Mouse (Mus musculus): ENCODE measurements around the gene Gm11939.

GRCm38 (mm10) chr11:99556753-99557152 is 2.5 kb downstream of the Gm11939 start, which contains the start of gene Krtap3-2:
- TF ChIP-seq CTCF (IDR thresholded peaks at IDR 0.05; ENCODE audit: extremely low read depth, insufficient read depth, insufficient read length, insufficient replicate concordance) (no peak), POLR2A (IDR thresholded peaks at IDR 0.05; ENCODE audit: low read depth, low read length) (no peak)
